Mouse (Mus musculus) mesoderm, embryonic 11.5 days (tissue): ENCODE data around the gene Tmem260.
A peak's percentile ranks its signal among the peaks of the same experiment; 100 is the strongest.

Source experiments
- DNase-seq: peaks from one replicate; pipeline ENCODE4 v3.0.0-alpha.2; 2012; ENCODE audit warnings: low read depth, low spot score

Tmem260 gene

GRCm38 (mm10) chr14:48481591-48481990, 35.7 kb downstream of the Tmem260 start:
- DNase-seq = no peak

GRCm38 (mm10) chr14:48482762-48483161, 36.8 kb downstream of the Tmem260 start:
- no peak for DNase-seq

GRCm38 (mm10) chr14:48493896-48494295, 48.0 kb downstream of the Tmem260 start:
- DNase-seq = peak; percentile 71

GRCm38 (mm10) chr14:48502573-48502972, 56.6 kb downstream of the Tmem260 start:
- DNase-seq = no peak

- DNase-seq = no peak
Observed at GRCm38 (mm10) chr14:48503691-48504565, 58.0 kb downstream of the Tmem260 start.

- DNase-seq = no peak
Observed at GRCm38 (mm10) chr14:48504566-48504950, 58.6 kb downstream of the Tmem260 start.

GRCm38 (mm10) chr14:48505606-48506005, 59.7 kb downstream of the Tmem260 start:
- no peak for DNase-seq

GRCm38 (mm10) chr14:48507376-48507775, 61.5 kb downstream of the Tmem260 start:
- DNase-seq = no peak

- DNase-seq = no peak
Observed at GRCm38 (mm10) chr14:48509131-48509530, 63.2 kb downstream of the Tmem260 start.

GRCm38 (mm10) chr14:48513098-48513823, 67.3 kb downstream of the Tmem260 start:
- DNase-seq = peak; percentile 54

GRCm38 (mm10) chr14:48513824-48514493, 68.0 kb downstream of the Tmem260 start:
- no peak for DNase-seq

GRCm38 (mm10) chr14:48514620-48515019, 68.7 kb downstream of the Tmem260 start:
- no peak for DNase-seq

GRCm38 (mm10) chr14:48515538-48515937, 69.6 kb downstream of the Tmem260 start:
- no peak for DNase-seq

- no peak for DNase-seq
Observed at GRCm38 (mm10) chr14:48523361-48523760, 77.4 kb downstream of the Tmem260 start.

GRCm38 (mm10) chr14:48524135-48524534, 78.2 kb downstream of the Tmem260 start:
- no peak for DNase-seq

GRCm38 (mm10) chr14:48525055-48525454, 79.1 kb downstream of the Tmem260 start:
- no peak for DNase-seq

- DNase-seq = no peak
Observed at GRCm38 (mm10) chr14:48530629-48531028, 84.7 kb downstream of the Tmem260 start.

- no peak for DNase-seq
Observed at GRCm38 (mm10) chr14:48537795-48538766, 92.2 kb downstream of the Tmem260 start.

- no peak for DNase-seq
Observed at GRCm38 (mm10) chr14:48545166-48545565, 99.2 kb downstream of the Tmem260 start.

GRCm38 (mm10) chr14:48546009-48546408, 100.1 kb downstream of the Tmem260 start:
- no peak for DNase-seq

GRCm38 (mm10) chr14:48549703-48550102, 103.8 kb downstream of the Tmem260 start:
- DNase-seq = no peak
